Mouse (Mus musculus): ENCODE measurements around the gene Arhgdib.

- TF ChIP-seq POLR2A (IDR thresholded peaks at IDR 0.05; ENCODE audit: borderline replicate concordance, low read depth, low read length) = no peak
- no peak for TF ChIP-seq CTCF (IDR thresholded peaks at IDR 0.05; ENCODE audit: low read depth, low read length)
Observed at GRCm38 (mm10) chr6:136937117-136937516, 4.6 kb downstream of the Arhgdib start.

All from bone marrow macrophage, adult 2 months (primary cell).